Mouse (Mus musculus): Measurements from ENCODE around the gene Skint9.
"Not testable (repeated sequence)": the region's sequence is repeated elsewhere in the genome, so short reads cannot be mapped to it uniquely, and the experiment has no call there.

Skint9 gene

GRCm38 (mm10) chr4:112433885-112434284 is at the start of gene Skint9:
Skint9 (minus strand) TSS chr4:112433985.
- DNase-seq (ENCODE audit: inconsistent age in 2 of 2, low spot score in 1 of 2), result no peak

GRCm38 (mm10) chr4:112432685-112433084 is 1.1 kb downstream of the Skint9 start:
- no peak for DNase-seq (ENCODE audit: inconsistent age in 2 of 2, low spot score in 1 of 2)

GRCm38 (mm10) chr4:112432223-112432622 is 1.6 kb downstream of the Skint9 start:
- DNase-seq (ENCODE audit: inconsistent age in 2 of 2, low spot score in 1 of 2), result no peak

- not testable (repeated sequence) for DNase-seq (ENCODE audit: inconsistent age in 2 of 2, low spot score in 1 of 2)
Observed at GRCm38 (mm10) chr4:112349111-112349510, 84.7 kb downstream of the Skint9 start.

Data from adrenal gland, adult (tissue).